In the genomic region with DNA sequence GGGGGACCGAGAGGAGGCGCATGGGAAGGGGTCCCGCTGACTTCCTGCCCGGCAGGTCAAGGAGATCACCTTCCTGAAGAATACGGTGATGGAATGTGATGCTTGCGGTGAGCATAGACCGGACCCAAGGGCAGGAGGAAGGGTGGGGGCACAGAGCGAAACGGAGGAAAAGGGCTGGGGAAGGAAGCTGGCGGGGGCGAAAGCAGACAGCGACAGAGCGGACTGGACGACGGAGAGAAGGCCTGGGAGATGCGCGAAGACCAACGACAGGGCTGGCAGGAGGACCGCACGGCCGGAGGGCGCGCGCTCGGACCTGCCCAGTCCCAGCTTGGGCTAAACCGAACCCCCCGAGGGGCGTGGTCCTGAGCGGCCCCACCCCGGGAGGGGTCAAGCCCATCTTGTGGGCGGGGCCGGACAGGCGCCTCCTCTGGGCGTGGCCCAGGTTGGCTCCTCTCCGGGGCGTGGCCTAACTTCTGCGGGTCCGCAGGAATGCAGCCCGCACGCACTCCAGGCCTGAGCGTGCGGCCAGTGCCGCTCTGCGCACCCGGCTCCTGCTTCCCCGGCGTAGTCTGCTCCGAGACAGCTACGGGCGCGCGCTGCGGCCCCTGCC, we compare ENCODE assay signal across 7 mouse cellular contexts. TPM values are rescaled to one million over a fixed set of nuclear protein-coding genes. Genes with fewer than 3 reads are reported as not detected.
DNase-seq lines count a peak whose midpoint lies in the region; ATAC-seq and TF ChIP-seq lines count a peak whose summit lies in the region.

No protein-coding gene starts in this region.

- peak overlapping the region; percentile 51 for H3K4me2 ChIP-seq in hindbrain, embryonic 15.5 days
- H3K4me2 ChIP-seq in liver, embryonic 12.5 days = peak overlapping the region; percentile 71
- H3K4me2 ChIP-seq in myocyte (ENCODE audit: low read depth) = peak overlapping the region; percentile 86

- H3K9me3 ChIP-seq in hindbrain, embryonic 15.5 days = no peaks in the 10 kb centered on the region
- H3K9me3 ChIP-seq in liver, embryonic 12.5 days (replicated peaks) = no peaks in the 10 kb centered on the region

- H3K4me1 ChIP-seq in hindbrain, embryonic 15.5 days (replicated peaks) = peaks cover 31% of the 10 kb centered on the region
- H3K4me1 ChIP-seq in liver, embryonic 12.5 days = peaks cover 39% of the 10 kb centered on the region
- H3K4me1 ChIP-seq in testis, adult 2 months (ENCODE audit: control insufficient read depth, insufficient read depth, low read length) = peaks cover 44% of the 10 kb centered on the region

- TF ChIP-seq CTCF in testis, adult 2 months (IDR thresholded peaks at IDR 0.05; ENCODE audit: control insufficient read depth, insufficient read depth, insufficient replicate concordance, low read depth, low read length) = no peak

- DNase-seq in adrenal gland, adult 2 months = peak; percentile 88
- peak; percentile 74 to 81 for DNase-seq in cerebellum, postnatal 14 days
- peak; percentile 73 to 77 for DNase-seq in gastrocnemius, adult 8-10 months (ENCODE audit: low spot score in 2 of 2)

- H3ac ChIP-seq in myocyte (ENCODE audit: control insufficient read depth, insufficient read length) = no peak overlapping the region

- peak; percentile 56 for TF ChIP-seq POLR2A in myocyte (IDR thresholded peaks at IDR 0.05; ENCODE audit: insufficient read length, low read depth)
- peak; percentile 64; the same call in 1 of the 2 replicates for TF ChIP-seq POLR2A in testis, adult 2 months (IDR thresholded peaks at IDR 0.05; ENCODE audit: control insufficient read depth, low read depth, low read length)

- H3K27ac ChIP-seq in hindbrain, embryonic 15.5 days (replicated peaks) = no peak overlapping the region
- H3K27ac ChIP-seq in liver, embryonic 12.5 days = no peak overlapping the region
- peak overlapping the region; percentile 23; the same call in 1 of the 2 replicates for H3K27ac ChIP-seq in testis, adult 2 months (ENCODE audit: control insufficient read depth, insufficient read depth, low read depth, low read length)

- peaks cover 83% of the 10 kb centered on the region for H3K27me3 ChIP-seq in hindbrain, embryonic 15.5 days
- H3K27me3 ChIP-seq in liver, embryonic 12.5 days (replicated peaks) = peaks cover 98% of the 10 kb centered on the region
- H3K27me3 ChIP-seq in myocyte (ENCODE audit: control insufficient read depth, insufficient read depth, insufficient read length) = peaks cover 44% of the 10 kb centered on the region
- no peaks in the 10 kb centered on the region for H3K27me3 ChIP-seq in testis, adult 2 months (ENCODE audit: control insufficient read depth, insufficient read depth, low read length)

- 2% methylated on average over 36 of the region's 53 CpGs for WGBS in hindbrain, embryonic 15.5 days
- 1% methylated on average over 52 of the region's 53 CpGs for WGBS in liver, embryonic 12.5 days (ENCODE audit: insufficient replicate concordance)

- H3K9ac ChIP-seq in hindbrain, embryonic 15.5 days = no peak overlapping the region
- H3K9ac ChIP-seq in liver, embryonic 12.5 days = peak overlapping the region; percentile 20; the same call in 1 of the 2 replicates

- no peaks in the 10 kb centered on the region for H3K79me2 ChIP-seq in myocyte (ENCODE audit: control insufficient read depth, insufficient read depth)

- peak overlapping the region; percentile 29 for H3K4me3 ChIP-seq in hindbrain, embryonic 15.5 days
- H3K4me3 ChIP-seq in liver, embryonic 12.5 days = peak overlapping the region; percentile 45
- peak overlapping the region; percentile 8 for H3K4me3 ChIP-seq in myocyte
- H3K4me3 ChIP-seq in testis, adult 2 months (ENCODE audit: control insufficient read depth, low read depth, low read length) = peak overlapping the region; percentile 89

- ATAC-seq in hindbrain, embryonic 15.5 days (ENCODE audit: low FRiP score, low read depth) = peak; percentile 56; the same call in 1 of the 2 replicates
- ATAC-seq in liver, embryonic 12.5 days = peak; percentile 68

- H3K36me3 ChIP-seq in hindbrain, embryonic 15.5 days = no peaks in the 10 kb centered on the region
- no peaks in the 10 kb centered on the region for H3K36me3 ChIP-seq in liver, embryonic 12.5 days
- no peaks in the 10 kb centered on the region for H3K36me3 ChIP-seq in myocyte (ENCODE audit: control insufficient read depth, insufficient read depth)
- no peaks in the 10 kb centered on the region; the same call in 1 of the 2 replicates for H3K36me3 ChIP-seq in testis, adult 2 months (ENCODE audit: control insufficient read depth, insufficient read depth, low read length)

TF ChIP-seq in myocyte, 11 proteins besides CTCF, POLR2A, EP300 and RAD21:
- no peak for TF ChIP-seq MYOG (IDR thresholded peaks at IDR 0.05; ENCODE audit: control insufficient read depth in 1 of 3, insufficient read depth in 1 of 3, insufficient read length in 2 of 3, low read depth in 2 of 3)

RNA-seq across cellular contexts. Expression of gene Comp, which starts 1.1 kb away (rescaled TPM):
- total RNA-seq in adrenal gland, adult 2 months (2021) = under 1 TPM; 0.14 to 0.35 TPM
- polyA plus RNA-seq in adrenal gland, adult 2 months (2012; rRNA removed) = 0.38 and 0.44 TPM in 2 replicates
- 10 to 100 TPM in 2 of 4 experiments, 1 to 10 TPM in 2; 2.7 to 16.7 (median 8.4) TPM for total RNA-seq in gastrocnemius, adult 8-10 months (2022)
- polyA plus RNA-seq in hindbrain, embryonic 15.5 days (2015; fragmentation: Nextera tagmentation; extraction: Ambion mirVana) = 0.27 and 0.47 TPM in 2 replicates
- 0.27 and 0.63 TPM in 2 replicates for polyA plus RNA-seq in liver, embryonic 12.5 days (2016; fragmentation: Nextera tagmentation; extraction: Ambion mirVana)
- 0.05 TPM for polyA plus RNA-seq in myocyte (2012; fragmentation: generic; extraction: Trizol)
- 409 and 456 TPM in 2 replicates for polyA plus RNA-seq in testis, adult 2 months (2012; rRNA removed)

RNA-seq across cellular contexts. Expression of gene Upf1, which starts 21.3 kb away (rescaled TPM):
- total RNA-seq in adrenal gland, adult 2 months (2021) = 10 to 100 TPM; 60.0 to 60.5 TPM
- 45.1 and 53.3 TPM in 2 replicates for polyA plus RNA-seq in adrenal gland, adult 2 months (2012; rRNA removed)
- total RNA-seq in gastrocnemius, adult 8-10 months (2022) = 10 to 100 TPM; 29.7 to 32.7 (median 30.8) TPM
- polyA plus RNA-seq in hindbrain, embryonic 15.5 days (2015; fragmentation: Nextera tagmentation; extraction: Ambion mirVana) = 14.5 and 15.1 TPM in 2 replicates
- polyA plus RNA-seq in liver, embryonic 12.5 days (2016; fragmentation: Nextera tagmentation; extraction: Ambion mirVana) = 30.4 and 30.5 TPM in 2 replicates
- polyA plus RNA-seq in myocyte (2012; fragmentation: generic; extraction: Trizol) = 35.8 TPM
- 33.3 and 35.4 TPM in 2 replicates for polyA plus RNA-seq in testis, adult 2 months (2012; rRNA removed)

RNA-seq across cellular contexts. Expression of gene Gdf1, which starts 44.8 kb away (rescaled TPM):
- total RNA-seq in adrenal gland, adult 2 months (2021) = under 1 TPM in 1 of 2 experiments, not detected in 1; 0.41 TPM
- polyA plus RNA-seq in adrenal gland, adult 2 months (2012; rRNA removed) = 7.9 and 9.8 TPM in 2 replicates
- 1 to 10 TPM in 1 of 4 experiments, under 1 TPM in 1, not detected in 2; 0.75 to 2.7 TPM for total RNA-seq in gastrocnemius, adult 8-10 months (2022)
- 2.8 and 7.8 TPM in 2 replicates for polyA plus RNA-seq in hindbrain, embryonic 15.5 days (2015; fragmentation: Nextera tagmentation; extraction: Ambion mirVana)
- 1.0 and 1.5 TPM in 2 replicates for polyA plus RNA-seq in liver, embryonic 12.5 days (2016; fragmentation: Nextera tagmentation; extraction: Ambion mirVana)
- polyA plus RNA-seq in myocyte (2012; fragmentation: generic; extraction: Trizol) = 2.6 TPM
- 0.20 and 0.24 TPM in 2 replicates for polyA plus RNA-seq in testis, adult 2 months (2012; rRNA removed)

RNA-seq across cellular contexts. Expression of gene Cers1, which starts 58.8 kb away (rescaled TPM):
- total RNA-seq in adrenal gland, adult 2 months (2021) = 1 to 10 TPM; 2.5 to 3.8 TPM
- polyA plus RNA-seq in adrenal gland, adult 2 months (2012; rRNA removed) = 4.9 and 5.2 TPM in 2 replicates
- total RNA-seq in gastrocnemius, adult 8-10 months (2022) = 10 to 100 TPM; 16.5 to 25.1 (median 20.2) TPM
- 37.8 and 43.2 TPM in 2 replicates for polyA plus RNA-seq in hindbrain, embryonic 15.5 days (2015; fragmentation: Nextera tagmentation; extraction: Ambion mirVana)
- polyA plus RNA-seq in liver, embryonic 12.5 days (2016; fragmentation: Nextera tagmentation; extraction: Ambion mirVana) = 0.45 and 0.63 TPM in 2 replicates
- polyA plus RNA-seq in myocyte (2012; fragmentation: generic; extraction: Trizol) = 4.4 TPM
- 0.43 and 0.48 TPM in 2 replicates for polyA plus RNA-seq in testis, adult 2 months (2012; rRNA removed)

Comparison
In these comparisons a context has a peak if more than half of its experiments do, and no peak if none do; other contexts are left out.
1. H3K4me3 ChIP-seq: peak in every context shown above with its lines; median percentile 89 in testis, adult 2 months; 45 in liver, embryonic 12.5 days; 29 in hindbrain, embryonic 15.5 days; 8 in myocyte.
2. RNA of gene Comp, which starts 1.1 kb away (polyA plus RNA-seq): 409 to 456 TPM in testis, adult 2 months; 0.38 to 0.44 TPM in adrenal gland, adult 2 months, 0.27 to 0.63 TPM in liver, embryonic 12.5 days, 0.27 to 0.47 TPM in hindbrain, embryonic 15.5 days and 0.05 TPM in myocyte (single experiment); every median in the first group is over 100 times any median in the second.
3. Peak in every context shown above with its lines, with median percentiles within 50 percentile points of each other: DNase-seq and H3K4me2 ChIP-seq.